Mouse (Mus musculus): ENCODE measurements at regions not wholly inside any gene's neighbourhood (a gene's known extent, or its start where the extent isn't known, plus 50 kb on each side); places are given as distances from the start of the nearest gene placed in this dataset.

DNA sequence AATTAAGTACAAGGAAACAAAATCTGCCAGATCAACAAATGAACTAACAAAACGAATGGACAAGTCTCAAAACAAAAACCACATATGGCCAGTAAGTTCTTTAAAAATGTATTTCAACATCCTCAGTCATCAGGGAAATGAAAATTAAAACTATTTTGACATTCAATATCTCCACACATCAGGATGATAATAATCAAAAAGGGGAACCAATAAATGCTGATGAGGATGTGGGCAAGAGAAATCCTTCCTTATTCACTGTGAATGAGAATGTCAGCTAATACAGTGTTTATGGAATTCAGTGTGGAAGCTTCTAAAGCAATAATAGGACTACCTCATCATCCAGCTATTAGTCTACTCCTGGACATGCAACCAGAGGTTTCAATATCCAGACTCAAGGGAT is 86.1 kb upstream of the Trp63 start:
- Histone ChIP-seq H3K4me3 (no peak overlapping the region), H3K27ac (no peak overlapping the region)
- TF ChIP-seq CTCF (IDR thresholded peaks at IDR 0.05), result no peak
- DNase-seq, result no peak
- intact Hi-C loops (cut with DNase I), result no loop called here

DNA sequence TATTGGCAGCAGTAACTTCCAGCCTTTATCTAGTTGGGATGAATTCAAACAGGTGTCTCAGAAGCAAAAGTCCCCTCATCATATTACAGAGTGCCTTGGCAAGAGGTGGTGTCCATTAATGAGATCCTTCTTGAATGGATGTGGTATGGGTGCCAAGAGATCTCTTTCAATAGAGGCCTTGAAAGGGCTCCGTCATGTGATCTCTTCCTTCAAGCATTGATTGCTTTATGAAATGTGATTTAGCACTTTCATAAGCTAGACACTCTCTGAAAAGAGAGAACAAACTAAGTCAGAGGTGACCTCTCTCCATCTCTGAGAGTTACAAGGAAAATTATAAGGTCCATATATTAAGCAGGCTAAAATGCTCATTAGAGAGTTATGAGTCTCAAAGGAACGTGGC is 80.4 kb upstream of the Trp63 start:
- DNase-seq, result no peak
- Histone ChIP-seq H3K4me3 (no peak overlapping the region), H3K27ac (no peak overlapping the region)
- intact Hi-C loops (cut with DNase I), result no loop called here
- TF ChIP-seq CTCF (IDR thresholded peaks at IDR 0.05), result no peak

DNA sequence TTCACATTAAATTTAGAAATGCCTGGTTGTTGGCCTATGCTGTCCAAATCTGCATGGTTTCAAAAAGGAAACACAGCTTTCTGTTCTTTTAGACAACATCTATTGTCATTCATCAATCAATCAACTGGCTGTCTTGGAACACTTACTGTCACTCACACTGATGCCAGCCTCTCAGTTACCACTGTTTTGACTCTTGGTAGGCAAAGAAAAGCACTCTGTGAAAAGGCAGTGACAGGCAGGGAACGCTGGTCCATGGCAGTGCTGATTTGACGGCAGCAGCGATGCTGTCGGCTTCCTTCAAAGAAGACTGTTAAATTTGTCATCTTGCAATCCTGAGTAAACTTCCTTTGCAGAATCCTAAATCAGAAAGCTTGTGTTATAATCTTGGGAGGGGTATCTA is 68.3 kb upstream of the Trp63 start:
- Histone ChIP-seq H3K27ac (no peak overlapping the region), H3K4me3 (no peak overlapping the region)
- intact Hi-C loops (cut with DNase I), result no loop called here
- no peak for DNase-seq
- TF ChIP-seq CTCF (IDR thresholded peaks at IDR 0.05), result no peak

DNA sequence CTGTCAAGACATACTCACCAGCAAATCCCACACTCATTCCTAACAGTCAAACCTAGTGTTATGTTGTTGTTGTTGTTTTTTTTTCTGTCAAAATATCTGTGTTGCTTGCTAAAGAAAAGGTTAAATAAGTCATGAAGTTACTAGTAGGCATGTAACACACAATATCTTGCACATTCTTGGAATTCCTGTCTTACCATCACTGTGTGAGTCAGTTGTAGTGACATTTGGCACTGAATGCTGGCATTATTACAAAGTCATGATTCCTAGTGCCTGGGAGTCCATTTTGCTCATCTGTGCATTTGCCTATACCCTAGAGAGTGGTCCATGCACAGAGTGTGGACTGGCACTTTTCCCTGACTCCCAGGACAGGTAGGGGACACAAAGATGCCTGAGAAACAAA is 67.9 kb upstream of the Trp63 start:
- DNase-seq, result no peak
- TF ChIP-seq CTCF (IDR thresholded peaks at IDR 0.05), result no peak
- intact Hi-C loops (cut with DNase I), result no loop called here
- Histone ChIP-seq H3K27ac (no peak overlapping the region), H3K4me3 (no peak overlapping the region)

DNA sequence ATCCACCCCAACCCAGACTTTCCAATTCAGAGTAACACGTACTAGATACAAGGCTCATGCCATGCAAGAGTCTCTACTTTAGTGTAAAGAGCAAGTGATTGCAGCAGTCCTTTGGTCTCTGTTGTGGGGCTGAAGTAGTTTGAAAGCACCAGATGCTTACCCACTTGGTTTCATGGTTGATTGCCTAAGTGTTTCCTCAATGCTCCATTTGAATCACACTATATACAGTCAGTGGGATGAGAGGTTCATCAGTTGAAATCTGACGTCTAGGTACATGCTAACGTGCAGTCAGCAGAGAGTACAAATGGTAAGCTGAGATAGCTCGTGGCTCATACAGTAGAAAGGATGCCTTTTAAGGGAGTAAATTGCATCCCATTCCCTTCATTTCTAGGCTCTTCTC is 64.7 kb upstream of the Trp63 start:
- Histone ChIP-seq H3K27ac (no peak overlapping the region), H3K4me3 (no peak overlapping the region)
- no peak for DNase-seq
- TF ChIP-seq CTCF (IDR thresholded peaks at IDR 0.05), result no peak
- intact Hi-C loops (cut with DNase I), result no loop called here

DNA sequence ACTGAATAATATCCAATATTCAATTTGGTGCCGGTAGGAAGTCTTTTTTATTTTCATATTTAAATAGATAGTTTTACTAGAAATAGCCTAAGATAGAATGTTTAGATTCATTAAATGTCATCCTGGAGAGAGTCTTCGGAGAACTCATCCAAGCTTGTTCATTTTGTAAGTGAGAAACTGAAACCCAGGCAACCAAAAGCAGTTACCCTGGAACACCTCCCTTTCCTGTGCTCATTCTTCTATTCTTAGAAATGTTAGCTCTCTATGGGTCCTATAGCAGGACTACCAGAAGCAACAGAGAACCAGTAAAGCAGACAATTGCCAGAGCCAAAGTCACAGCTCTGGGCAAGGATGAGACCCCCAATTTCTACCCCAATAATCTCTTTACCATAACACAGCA is 60.9 kb upstream of the Trp63 start:
- H3K4me3 ChIP-seq, result no peak overlapping the region
- DNase-seq, result no peak
- no peak for TF ChIP-seq CTCF (IDR thresholded peaks at IDR 0.05)
- intact Hi-C loops (cut with DNase I), result no loop called here
- no peak overlapping the region for H3K27ac ChIP-seq

DNA sequence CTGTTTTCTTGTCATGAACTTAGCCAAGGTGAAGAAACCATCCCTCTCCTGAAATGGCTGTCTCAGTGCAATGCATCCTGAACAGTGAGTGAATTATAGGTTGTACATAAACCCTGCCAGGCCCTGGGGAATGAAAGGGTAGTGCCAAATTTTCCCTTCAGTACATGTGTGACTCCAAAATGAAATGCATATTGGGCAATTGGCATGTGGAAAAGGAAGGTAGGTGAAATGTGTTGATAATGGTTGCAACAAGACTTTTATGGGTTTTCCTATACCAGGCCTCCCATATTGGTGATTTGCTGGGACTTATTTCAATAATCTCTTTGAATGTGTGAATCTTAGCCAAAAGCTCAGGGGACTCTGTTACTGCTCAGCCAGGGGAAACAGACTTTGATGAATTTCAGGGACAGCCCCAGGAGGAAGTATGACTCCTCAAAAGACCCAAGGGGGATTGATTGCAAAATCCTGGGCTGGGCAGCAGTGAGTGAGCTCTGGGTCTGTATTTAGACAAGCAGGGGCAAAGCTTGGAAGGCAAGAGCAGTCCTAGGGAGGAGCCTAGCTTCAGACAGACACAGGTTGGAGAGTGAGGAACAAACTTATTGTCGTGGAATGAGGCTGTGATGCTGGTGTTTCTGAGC is 59.5 kb upstream of the Trp63 start:
- intact Hi-C loops (cut with DNase I), result no loop called here
- no peak overlapping the region for H3K4me3 ChIP-seq
- TF ChIP-seq CTCF (IDR thresholded peaks at IDR 0.05), result no peak
- no peak overlapping the region for H3K27ac ChIP-seq
- DNase-seq, result no peak

DNA sequence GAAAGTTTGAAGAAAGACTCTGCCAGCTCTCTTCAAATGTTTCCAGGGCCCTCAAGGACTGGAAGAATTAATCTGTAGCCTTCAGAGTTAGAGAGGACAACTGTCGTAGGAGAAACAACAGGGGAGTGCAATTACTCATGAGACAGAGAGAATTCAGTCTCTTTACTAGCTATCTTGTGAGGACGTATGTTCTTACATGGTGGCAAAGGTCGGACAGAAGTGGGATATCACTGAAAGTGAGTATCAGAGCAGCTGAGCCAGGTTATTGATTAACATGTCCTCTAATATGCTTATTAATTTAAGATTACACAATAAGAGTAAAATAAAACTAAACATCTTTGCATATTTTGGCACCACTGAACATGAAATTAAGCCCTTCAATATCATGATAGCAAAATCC is 53.8 kb upstream of the Trp63 start:
- DNase-seq, result no peak
- TF ChIP-seq CTCF (IDR thresholded peaks at IDR 0.05), result no peak
- Histone ChIP-seq H3K4me3 (no peak overlapping the region), H3K27ac (no peak overlapping the region)
- intact Hi-C loops (cut with DNase I), result no loop called here

DNA sequence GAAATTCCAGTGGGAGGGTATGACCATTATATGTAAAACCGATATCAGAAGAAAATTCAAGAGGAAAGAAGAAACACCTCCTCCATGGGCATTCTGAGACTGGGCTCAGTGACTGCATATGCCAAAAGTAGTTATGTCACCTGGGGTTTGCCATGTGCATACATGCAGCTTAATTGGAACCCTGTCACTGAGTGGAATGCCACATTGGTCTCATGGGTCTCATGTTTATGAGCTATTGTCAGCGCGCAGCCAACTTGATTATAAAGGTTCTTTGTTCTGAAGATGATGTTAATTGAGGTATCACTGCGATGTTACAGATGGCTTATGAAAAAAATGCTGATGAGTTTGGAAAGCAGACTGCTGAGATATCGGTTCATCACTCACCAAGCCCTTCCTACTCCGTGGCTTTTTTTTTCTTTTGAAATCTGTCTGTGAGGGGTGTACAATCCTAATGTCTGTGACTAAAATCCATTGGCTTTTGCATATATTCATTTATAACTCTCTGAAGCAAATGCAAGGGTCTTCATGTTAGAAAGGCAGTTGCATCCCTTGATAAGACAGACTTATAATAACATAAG is 52.3 kb upstream of the Trp63 start:
- TF ChIP-seq CTCF (IDR thresholded peaks at IDR 0.05), result no peak

More for the DNA sequence above, 52.3 kb upstream of the Trp63 start:
- intact Hi-C loops (cut with DNase I), result no loop called here
- no peak for DNase-seq
- Histone ChIP-seq H3K27ac (no peak overlapping the region), H3K4me3 (no peak overlapping the region)
